Mouse (Mus musculus) small intestine, adult 2 months (tissue): ENCODE data around the gene Ccnd3. TPM values are rescaled to one million over a fixed set of nuclear protein-coding genes. Genes with fewer than 3 reads are reported as not detected.

Experiments
- H3K27ac ChIP-seq: fragments of 200-500 bp; 2 replicates; pipeline ENCODE4 v1.5.1; 2012; ENCODE audit warnings: low read depth, low read length, control low read depth, inconsistent platforms; ENCODE audit not compliant: insufficient read depth
- H3K27me3 ChIP-seq: fragments of 200-500 bp; 2 replicates; pipeline ENCODE4 v1.6.1; 2012; ENCODE audit warnings: mild to moderate bottlenecking, moderate library complexity, low read length, inconsistent platforms; ENCODE audit not compliant: control insufficient read depth, insufficient read depth
- H3K36me3 ChIP-seq: fragments of 200-500 bp; 2 replicates; pipeline ENCODE4 v1.6.1; 2012; ENCODE audit warnings: mild to moderate bottlenecking, low read length, control low read depth, inconsistent platforms; ENCODE audit not compliant: control insufficient read depth, insufficient read depth
- H3K4me1 ChIP-seq: fragments of 200-500 bp; 2 replicates; pipeline ENCODE4 v1.6.1; 2012; ENCODE audit warnings: low read length, inconsistent platforms, mixed read lengths; ENCODE audit not compliant: control insufficient read depth, insufficient read depth, insufficient read length
- H3K4me3 ChIP-seq: fragments of 200-500 bp; 2 replicates; pipeline ENCODE4 v1.5.1; 2012; ENCODE audit warnings: low read depth, mild to moderate bottlenecking, control low read depth, inconsistent platforms, low read length, moderate library complexity
- CTCF ChIP-seq: fragments of 200-500 bp; IDR thresholded peaks from 2 replicates; pipeline ENCODE4 v1.5.1; 2012; ENCODE audit warnings: low read depth, mild to moderate bottlenecking, control low read depth, inconsistent platforms, low read length, moderate library complexity, mixed read lengths; ENCODE audit not compliant: insufficient replicate concordance, insufficient read length; ENCODE audit errors: extremely low read depth
- POLR2A ChIP-seq: fragments of 200-500 bp; IDR thresholded peaks from 2 replicates; pipeline ENCODE4 v1.6.1; 2012; ENCODE audit warnings: low read depth, mild to moderate bottlenecking, control low read depth, inconsistent platforms, low read length, moderate library complexity
- WGBS: fragments of 180-500 bp; shearing (Covaris S2); methylation state at CpG from one replicate; pipeline ENCODE4 v1.1.7; 2018; 5-methylcytosine and 5-hydroxymethylcytosine counted together
- polyA plus RNA-seq: library from polyadenylated mRNA; depleted of rRNA; stranded (reverse); fragments of >200 nt; gene quantifications from 2 replicates; pipeline ENCODE4 v1.2.3, GENCODE M21; 2012

Gene Ccnd3
- polyA plus RNA-seq, 1 experiment, result 54.9 TPM

DNA sequence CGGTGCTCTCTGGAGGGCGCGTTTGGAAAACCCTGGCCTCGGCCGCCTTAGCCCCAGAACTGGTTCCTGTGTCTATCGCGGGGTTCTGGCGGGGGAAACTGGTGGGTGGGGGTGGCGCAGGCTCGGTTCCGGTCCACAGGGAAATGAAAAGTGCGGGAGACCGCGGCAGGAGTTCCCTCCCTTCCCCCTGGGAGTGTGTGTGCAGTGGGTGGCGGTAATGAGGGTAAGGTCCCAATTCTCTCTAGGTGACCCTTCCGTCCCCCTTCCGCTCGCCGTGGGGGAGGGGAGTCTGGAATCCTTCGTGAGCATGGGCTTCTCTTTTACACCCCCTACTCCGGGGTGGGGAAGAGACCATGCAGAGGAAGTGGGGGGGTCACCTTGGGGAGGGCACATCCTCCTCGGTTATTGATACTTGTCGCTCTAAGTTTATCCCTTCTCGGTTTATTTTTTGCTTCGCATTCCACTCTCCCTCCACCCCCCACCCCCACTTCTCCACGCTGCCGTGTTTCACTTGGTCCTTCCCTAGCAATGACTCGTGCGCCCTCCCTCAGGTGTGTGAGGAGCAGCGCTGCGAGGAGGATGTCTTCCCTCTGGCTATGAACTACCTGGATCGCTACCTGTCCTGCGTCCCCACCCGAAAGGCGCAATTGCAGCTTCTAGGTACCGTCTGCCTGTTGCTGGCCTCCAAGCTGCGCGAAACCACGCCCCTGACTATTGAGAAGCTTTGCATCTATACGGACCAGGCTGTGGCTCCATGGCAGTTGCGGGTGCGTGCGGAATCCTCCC, 89.5 kb downstream of the Ccnd3 start:
- under 1% methylated on average over 43 of the region's 43 CpGs for WGBS

DNA sequence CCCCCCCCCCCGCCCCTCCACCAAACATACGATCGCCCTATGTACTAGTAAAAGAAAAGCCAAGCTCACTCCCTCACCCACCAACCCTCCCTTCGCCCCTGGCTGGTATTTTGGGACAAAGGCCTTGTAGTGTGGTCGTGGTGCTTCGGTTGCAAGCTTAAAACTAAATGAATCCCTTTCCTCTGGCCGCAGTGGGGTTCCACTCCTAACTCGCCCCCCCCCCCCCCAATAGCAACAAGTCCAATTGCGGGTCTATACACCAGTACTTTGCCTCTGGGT, 90.1 kb downstream of the Ccnd3 start:
- no peak for TF ChIP-seq CTCF
- TF ChIP-seq POLR2A, result no peak
- H3K36me3 ChIP-seq, result peaks cover 2% of the 10 kb centered on the region; the same call in 1 of the 2 replicates
- 5% methylated on average over 8 of the region's 9 CpGs for WGBS
- peaks cover 6% of the 10 kb centered on the region for H3K4me1 ChIP-seq
- peak overlapping the region; percentile 79 for H3K4me3 ChIP-seq
- H3K27ac ChIP-seq, result peak overlapping the region; percentile 13; the same call in 1 of the 2 replicates
- H3K27me3 ChIP-seq, result no peaks in the 10 kb centered on the region

More for the DNA sequence above, 89.5 kb downstream of the Ccnd3 start:
- Histone ChIP-seq H3K36me3 (no peaks in the 10 kb centered on the region; the same call in 1 of the 2 replicates), H3K27ac (peak overlapping the region; percentile 24), H3K4me3 (peak overlapping the region; percentile 79), H3K4me1 (peaks cover 6% of the 10 kb centered on the region), H3K27me3 (no peaks in the 10 kb centered on the region)
- no peak for TF ChIP-seq POLR2A
- TF ChIP-seq CTCF, result no peak

DNA sequence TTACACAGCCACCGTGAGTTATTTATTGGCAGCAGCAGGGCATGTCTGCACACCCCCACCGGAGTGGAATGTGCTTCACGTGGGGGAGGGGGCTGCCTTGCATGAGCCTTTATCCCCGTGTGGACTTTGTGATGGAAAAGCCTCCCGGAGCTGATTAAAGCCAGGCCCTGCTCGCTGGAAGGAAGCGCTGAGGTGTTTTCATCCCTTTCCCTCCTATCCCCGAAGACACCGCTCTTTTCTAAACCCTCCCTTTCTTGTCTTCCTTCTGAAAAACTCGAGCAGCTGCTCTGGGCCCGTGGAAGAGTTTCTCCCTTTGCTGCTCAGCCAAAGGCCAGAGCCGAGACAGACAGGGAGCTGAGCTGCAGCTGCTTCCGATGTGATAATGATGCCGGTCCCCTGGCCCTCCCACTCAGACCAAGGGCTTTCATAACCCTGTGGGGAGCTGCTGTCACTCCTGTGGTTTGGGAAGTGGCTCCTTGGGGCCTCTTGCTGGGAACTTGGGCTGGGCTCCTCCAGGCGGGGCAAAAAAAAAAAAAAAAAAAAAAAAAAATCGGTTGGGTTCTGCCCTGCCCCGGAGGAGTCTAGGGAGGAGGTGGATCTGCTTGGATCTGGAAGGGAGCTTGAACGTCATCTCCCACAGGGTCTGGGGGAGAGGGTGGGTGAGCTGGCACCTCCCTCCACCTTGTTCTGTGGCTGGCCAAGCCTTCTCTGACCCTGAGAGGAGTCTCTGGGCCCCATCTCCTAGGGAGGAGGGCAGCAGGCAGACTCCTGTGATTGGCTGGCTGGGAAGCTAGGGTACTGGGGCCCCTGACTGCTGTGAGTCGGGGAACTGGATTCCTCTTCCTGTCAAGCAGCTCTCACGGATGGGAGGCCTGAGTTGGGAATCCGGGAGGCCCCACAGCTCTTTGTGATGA, 90.7 kb downstream of the Ccnd3 start:
- Histone ChIP-seq H3K27me3 (no peaks in the 10 kb centered on the region), H3K4me3 (peak overlapping the region; percentile 79), H3K27ac (peak overlapping the region; percentile 32), H3K4me1 (peaks cover 6% of the 10 kb centered on the region), H3K36me3 (peaks cover 2% of the 10 kb centered on the region; the same call in 1 of the 2 replicates)
- TF ChIP-seq CTCF, result no peak
- TF ChIP-seq POLR2A, result no peak
- WGBS, result 22% methylated on average over 21 of the region's 21 CpGs

DNA sequence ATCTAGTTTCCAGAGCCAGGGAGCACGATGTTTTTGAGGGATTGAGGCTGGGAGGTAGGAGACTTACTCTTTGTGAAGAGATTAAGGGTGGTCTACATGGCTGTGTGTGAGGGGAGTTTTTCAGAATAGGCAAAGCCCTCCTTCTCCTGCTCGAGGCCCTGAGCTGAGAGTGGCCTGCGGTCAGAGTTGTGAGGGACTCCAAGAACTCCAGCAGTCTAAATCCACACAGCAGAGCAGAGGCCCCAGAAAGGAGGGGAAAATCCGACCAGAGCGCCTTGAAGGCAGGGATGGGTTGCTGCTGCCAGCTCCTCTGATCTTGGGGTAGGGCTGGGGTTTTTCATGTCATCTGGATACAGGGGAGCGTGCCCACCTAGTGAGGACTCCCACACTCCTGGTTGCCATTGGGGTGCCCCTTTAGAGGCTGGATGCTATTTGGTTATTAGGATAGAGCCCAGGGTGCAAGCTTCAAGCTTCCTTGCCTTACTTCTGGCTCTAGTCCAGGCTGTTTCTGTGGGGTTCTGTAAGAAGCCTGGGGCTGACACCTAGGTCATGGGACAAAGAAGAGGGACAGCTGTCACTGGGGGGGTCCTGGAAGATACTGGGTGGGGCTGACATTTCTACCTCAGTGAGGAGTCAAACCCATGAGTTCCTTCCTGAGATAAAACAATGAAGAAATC, 91.4 kb downstream of the Ccnd3 start:
- WGBS, result 73% methylated on average over 6 of the region's 6 CpGs
- TF ChIP-seq POLR2A, result no peak
- TF ChIP-seq CTCF, result no peak
- Histone ChIP-seq H3K4me1 (peaks cover 8% of the 10 kb centered on the region), H3K4me3 (no peak overlapping the region), H3K27ac (peak overlapping the region; percentile 32; the same call in 1 of the 2 replicates), H3K27me3 (no peaks in the 10 kb centered on the region), H3K36me3 (peaks cover 8% of the 10 kb centered on the region)

DNA sequence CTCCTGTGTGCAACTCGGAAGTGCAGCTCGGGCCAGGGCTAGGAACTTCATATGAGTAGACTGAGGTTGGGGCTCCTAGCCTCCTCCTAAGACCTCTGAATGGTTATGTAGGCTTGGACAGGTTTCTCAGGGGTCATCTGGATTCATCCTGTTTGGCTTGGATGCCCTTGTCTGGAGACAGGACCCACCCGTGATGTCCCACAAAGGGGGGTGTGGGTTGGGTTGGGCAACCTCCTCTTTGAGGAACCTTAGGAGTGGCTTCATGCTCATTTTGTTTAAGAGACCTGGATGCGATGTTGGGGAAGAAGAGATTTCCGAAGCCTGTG, 92.0 kb downstream of the Ccnd3 start:
- WGBS, result 78% methylated on average over 5 of the region's 5 CpGs
- Histone ChIP-seq H3K27ac (no peak overlapping the region), H3K27me3 (no peaks in the 10 kb centered on the region), H3K4me3 (no peak overlapping the region), H3K4me1 (peaks cover 10% of the 10 kb centered on the region), H3K36me3 (peaks cover 12% of the 10 kb centered on the region)
- TF ChIP-seq POLR2A, result no peak
- no peak for TF ChIP-seq CTCF

DNA sequence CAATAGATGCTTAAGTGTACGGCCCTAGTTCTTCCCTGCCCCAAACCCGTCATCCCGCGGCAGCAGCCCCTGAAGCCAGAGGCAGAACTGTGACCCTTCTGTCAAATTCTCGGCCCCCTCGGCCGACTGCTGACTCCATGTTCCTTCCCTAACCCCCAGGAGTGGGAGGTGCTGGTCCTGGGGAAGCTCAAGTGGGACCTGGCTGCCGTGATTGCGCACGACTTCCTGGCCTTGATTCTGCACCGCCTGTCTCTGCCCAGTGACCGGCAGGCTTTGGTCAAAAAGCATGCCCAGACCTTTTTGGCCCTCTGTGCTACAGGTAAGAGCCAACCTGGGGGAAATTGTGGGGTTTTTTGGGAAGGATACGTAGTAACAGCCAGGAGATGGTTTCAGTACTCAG, 92.4 kb downstream of the Ccnd3 start:
- H3K27ac ChIP-seq, result no peak overlapping the region
- peaks cover 10% of the 10 kb centered on the region for H3K4me1 ChIP-seq
- 73% methylated on average over 13 of the region's 13 CpGs for WGBS
- TF ChIP-seq CTCF (no peak), POLR2A (no peak)
- H3K27me3 ChIP-seq, result no peaks in the 10 kb centered on the region
- no peak overlapping the region for H3K4me3 ChIP-seq
- peaks cover 14% of the 10 kb centered on the region for H3K36me3 ChIP-seq
